8 mouse cellular contexts compared by ENCODE assay signal in genomic region chrX:158923081-158923561, GRCm38 (mm10).
DNase-seq lines count a peak whose midpoint lies in the region; ATAC-seq and TF ChIP-seq lines count a peak whose summit lies in the region.

No protein-coding gene starts in this region.

- H3K9ac ChIP-seq in heart, postnatal 0 days (replicated peaks; ENCODE audit: low read depth, low read length) = no peak overlapping the region

- intact Hi-C loops in left cerebral cortex, postnatal 14 days (cut with DNase I) = loop anchor here (5.0 kb wide), 4 partner anchors 66 to 1191 kb away; partner anchors contain the start of gene Cnksr2

- TF ChIP-seq CTCF in cortical plate, adult 2 months (IDR thresholded peaks at IDR 0.05; ENCODE audit: extremely low read depth, insufficient read depth, low read length) = no peak
- TF ChIP-seq CTCF in heart, postnatal 0 days (IDR thresholded peaks at IDR 0.05; ENCODE audit: low read depth) = no peak

- H3K36me3 ChIP-seq in heart, postnatal 0 days (replicated peaks; ENCODE audit: control insufficient read depth, insufficient read depth, low read length) = no peaks in the 10 kb centered on the region

- peak; percentile 4 for DNase-seq in kidney, adult 9 months
- DNase-seq in kidney, postnatal 36 days = no peak
- DNase-seq in heart, postnatal 0 days (ENCODE audit: low spot score) = no peak
- peak; percentile 69 to 83 for DNase-seq in left cerebral cortex, postnatal 14 days (ENCODE audit: low spot score in 2 of 2)
- peak; percentile 42 for DNase-seq in retina, embryonic 14.5 days (ENCODE audit: low spot score)
- DNase-seq in ovary, postnatal 14 days (ENCODE audit: low spot score) = no peak

- WGBS in heart, postnatal 0 days = 20% methylated on average over 14 of the region's 14 CpGs

- no peak overlapping the region for H3K4me3 ChIP-seq in cortical plate, adult 2 months (ENCODE audit: insufficient read depth, low read length)
- 0 out of 2 replicates have a peak overlapping the region, but pooled peaks have one; percentile 15 for H3K4me3 ChIP-seq in heart, postnatal 0 days (ENCODE audit: low read depth, low read length)

- peak overlapping the region; percentile 44 for H3K4me2 ChIP-seq in heart, postnatal 0 days (ENCODE audit: low read depth, low read length)

- TF ChIP-seq POLR2A in cortical plate, adult 2 months (IDR thresholded peaks at IDR 0.05; ENCODE audit: extremely low read depth, insufficient read depth, low read length) = no peak

- TF ChIP-seq EP300 in heart, postnatal 0 days (IDR thresholded peaks at IDR 0.05; ENCODE audit: low read depth) = no peak

- peaks cover 1% of the 10 kb centered on the region; the same call in 1 of the 2 replicates for H3K4me1 ChIP-seq in cortical plate, adult 2 months (ENCODE audit: control insufficient read depth, insufficient read depth, low read length)
- H3K4me1 ChIP-seq in heart, postnatal 0 days (ENCODE audit: control insufficient read depth, insufficient read depth) = no peaks in the 10 kb centered on the region

- 0 out of 2 replicates have a peak, but pooled peaks cover 5% of the 10 kb centered on the region for H3K27me3 ChIP-seq in heart, postnatal 0 days (ENCODE audit: control insufficient read depth, insufficient read depth, low read length)

- no peak for ATAC-seq in heart, postnatal 0 days (ENCODE audit: insufficient read depth, low read depth)
- no peak for ATAC-seq in erythroid progenitor cell, adult 5-6 weeks (replicated peaks; ENCODE audit: low FRiP score, poor library complexity, severe bottlenecking)

- H3K9me3 ChIP-seq in heart, postnatal 0 days (replicated peaks; ENCODE audit: control insufficient read depth, low read length) = no peaks in the 10 kb centered on the region

- H3K27ac ChIP-seq in cortical plate, adult 2 months (ENCODE audit: insufficient read depth, low read length) = peak overlapping the region; percentile 90
- H3K27ac ChIP-seq in heart, postnatal 0 days (ENCODE audit: low read depth) = no peak overlapping the region

Comparison
In these comparisons a context has a peak if more than half of its experiments do, and no peak if none do; other contexts are left out.
1. DNase-seq: peak in kidney, adult 9 months (single experiment), left cerebral cortex, postnatal 14 days (2 of 2) and retina, embryonic 14.5 days (single experiment); none in kidney, postnatal 36 days (0 of 2), heart, postnatal 0 days (single experiment) and ovary, postnatal 14 days (single experiment).